Mouse (Mus musculus) olfactory bulb, adult 2 months (tissue): ENCODE measurements at regions not wholly inside any gene's neighbourhood (a gene's known extent, or its start where the extent isn't known, plus 50 kb on each side); places are given as distances from the start of the nearest gene placed in this dataset.

ENCODE experiments used
- CTCF ChIP-seq: fragments of 200-500 bp; IDR thresholded peaks from 2 replicates; pipeline ENCODE4 v1.5.1; 2012; ENCODE audit warnings: low read depth, mild to moderate bottlenecking, low read length, moderate library complexity; ENCODE audit not compliant: insufficient read depth
- POLR2A ChIP-seq: fragments of 200-500 bp; IDR thresholded peaks from 2 replicates; pipeline ENCODE4 v1.6.1; 2012; ENCODE audit warnings: mild to moderate bottlenecking, low read depth, low read length, moderate library complexity; ENCODE audit not compliant: insufficient read depth

DNA sequence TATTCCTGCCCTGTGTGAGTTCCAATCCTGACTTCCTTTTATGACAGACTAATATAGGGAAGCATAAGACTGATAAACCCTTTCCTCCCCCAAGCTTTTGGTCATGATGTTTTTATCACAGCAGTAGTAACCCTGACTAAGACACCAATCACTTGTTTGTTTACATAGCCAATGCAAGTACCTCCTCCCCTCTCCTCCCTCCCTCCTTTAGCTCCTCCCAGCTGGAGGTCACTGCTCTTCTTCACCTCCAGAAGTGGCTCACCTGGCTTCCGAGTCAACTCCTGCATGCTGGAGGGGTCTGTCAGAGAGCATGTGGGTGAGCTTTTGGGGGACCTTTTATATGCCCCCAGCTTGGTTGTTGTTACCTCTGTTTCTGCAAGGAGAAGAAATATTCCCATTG is 67.3 kb upstream of the Vps8 start:
- TF ChIP-seq POLR2A (no peak), CTCF (no peak)
